Comparison of ENCODE assay signal across 25 mouse cellular contexts in the genomic region with DNA sequence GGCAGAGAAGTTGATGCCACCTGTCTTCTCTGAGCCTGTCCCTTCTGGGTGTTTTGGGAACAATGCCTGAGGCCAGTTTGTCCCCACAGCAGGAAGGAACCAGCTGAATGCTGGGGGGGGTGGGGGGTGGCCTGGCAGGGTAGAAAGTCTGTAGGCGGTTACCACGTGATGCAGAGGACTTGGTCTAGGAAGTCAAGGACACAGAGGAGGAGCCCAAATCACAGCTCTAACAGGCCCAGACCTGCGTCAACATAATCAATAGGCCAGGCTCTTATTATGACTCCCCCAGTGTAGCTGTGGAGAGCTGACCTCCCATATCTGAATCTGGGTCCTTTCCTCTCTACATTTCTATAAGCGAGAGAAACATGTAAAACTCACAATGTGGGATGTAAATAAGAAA.
DNase-seq lines count a peak whose midpoint lies in the region; ATAC-seq and TF ChIP-seq lines count a peak whose summit lies in the region.
"Had no signal": no experiment of that assay in that cellular context is flagged by ENCODE, and none has a peak within 500 bp of the region (broad histone marks: within the 10 kb centered on the region; RNA-seq: fewer than 3 reads in every experiment).

No protein-coding gene starts in this region.

- DNase-seq in liver, embryonic 11.5 days (ENCODE audit: low spot score) = no peak
- no peak for DNase-seq in neural tube, embryonic 10.5 days (ENCODE audit: extremely low spot score, low spot score)
- DNase-seq in adrenal gland, postnatal 4 days (ENCODE audit: low spot score in 2 of 2) = no peak
- DNase-seq: adrenal gland, adult 2 months; adrenal gland, postnatal 14 days; cerebellum, adult 11-12 months; cerebellum, adult 8-10 months; cerebellum, postnatal 10 days; cerebellum, postnatal 36 days; gastrocnemius, postnatal 10 days; gastrocnemius, postnatal 36 days; heart, adult 18-20 months had no signal

- no peak for TF ChIP-seq POLR2A in ES-Bruce4 (IDR thresholded peaks at IDR 0.05; ENCODE audit: insufficient read depth, low read length)

- no peaks in the 10 kb centered on the region for H3K27me3 ChIP-seq in liver, embryonic 16.5 days (ENCODE audit: control insufficient read depth, insufficient read depth, low read depth, low read length)
- no peaks in the 10 kb centered on the region for H3K27me3 ChIP-seq in liver, embryonic 11.5 days (replicated peaks; ENCODE audit: control insufficient read depth, insufficient read depth, low read length)
- H3K27me3 ChIP-seq in ES-Bruce4 (ENCODE audit: control insufficient read depth, insufficient read depth, low read length, poor library complexity, severe bottlenecking) = no peaks in the 10 kb centered on the region
- H3K27me3 ChIP-seq: forebrain, embryonic 13.5 days; hindbrain, embryonic 13.5 days; intestine, embryonic 15.5 days; Patski had no signal

- H3K9ac ChIP-seq in liver, embryonic 16.5 days (ENCODE audit: low read depth, low read length) = no peak overlapping the region
- H3K9ac ChIP-seq in liver, embryonic 11.5 days (ENCODE audit: low read depth, low read length) = no peak overlapping the region
- no peak overlapping the region for H3K9ac ChIP-seq in ES-Bruce4 (ENCODE audit: low read depth, poor library complexity, severe bottlenecking)
- H3K9ac ChIP-seq: forebrain, embryonic 13.5 days; hindbrain, embryonic 13.5 days; intestine, embryonic 15.5 days had no signal

- no peaks in the 10 kb centered on the region for H3K9me3 ChIP-seq in liver, embryonic 16.5 days (replicated peaks; ENCODE audit: control insufficient read depth, low read length)
- no peaks in the 10 kb centered on the region for H3K9me3 ChIP-seq in liver, embryonic 11.5 days (ENCODE audit: control insufficient read depth, low read length)
- no peaks in the 10 kb centered on the region for H3K9me3 ChIP-seq in ES-Bruce4 (replicated peaks; ENCODE audit: control insufficient read depth, insufficient read depth, low read length, poor library complexity, severe bottlenecking)
- H3K9me3 ChIP-seq: forebrain, embryonic 10.5 days; forebrain, embryonic 13.5 days; hindbrain, embryonic 13.5 days; intestine, embryonic 15.5 days had no signal

- peak; percentile 54 for ATAC-seq in liver, embryonic 16.5 days (ENCODE audit: low read depth)
- no peak for ATAC-seq in liver, embryonic 11.5 days (replicated peaks; ENCODE audit: low FRiP score)
- ATAC-seq in common myeloid progenitor, adult 5-6 weeks (replicated peaks; ENCODE audit: low read depth, poor library complexity, severe bottlenecking) = 0 out of 2 replicates have a peak, but pooled peaks have one; percentile 45
- ATAC-seq: forebrain, embryonic 13.5 days; forebrain, embryonic 16.5 days; hindbrain, embryonic 16.5 days; intestine, embryonic 15.5 days; Patski had no signal

- TF ChIP-seq EP300 in ES-Bruce4 (IDR thresholded peaks at IDR 0.05; ENCODE audit: insufficient read depth, low read depth, low read length) = 0 out of 2 replicates have a peak, but pooled peaks have one; percentile 40

- H3K4me1 ChIP-seq in liver, embryonic 16.5 days (ENCODE audit: control insufficient read depth, low read depth, low read length) = no peaks in the 10 kb centered on the region
- H3K4me1 ChIP-seq in liver, embryonic 11.5 days (replicated peaks; ENCODE audit: control insufficient read depth, insufficient read depth, low read length) = no peaks in the 10 kb centered on the region
- H3K4me1 ChIP-seq in ES-Bruce4 (ENCODE audit: control insufficient read depth, insufficient read depth, low read length) = peaks cover 3% of the 10 kb centered on the region
- H3K4me1 ChIP-seq: forebrain, embryonic 13.5 days; hindbrain, embryonic 13.5 days; intestine, embryonic 15.5 days had no signal

- WGBS in liver, embryonic 16.5 days (ENCODE audit: insufficient replicate concordance) = 51% methylated on average over 4 of the region's 4 CpGs
- WGBS in liver, embryonic 11.5 days = 69% methylated on average over 4 of the region's 4 CpGs

- TF ChIP-seq CTCF in ES-Bruce4 (IDR thresholded peaks at IDR 0.05; ENCODE audit: low read depth, low read length) = no peak

- H3K4me2 ChIP-seq in liver, embryonic 16.5 days (ENCODE audit: low read depth, low read length) = no peak overlapping the region
- no peak overlapping the region for H3K4me2 ChIP-seq in liver, embryonic 11.5 days
- H3K4me2 ChIP-seq: forebrain, embryonic 13.5 days; heart, embryonic 11.5 days; hindbrain, embryonic 13.5 days; intestine, embryonic 15.5 days had no signal

- H3K36me3 ChIP-seq in liver, embryonic 16.5 days (ENCODE audit: control insufficient read depth, insufficient read depth) = no peaks in the 10 kb centered on the region
- no peaks in the 10 kb centered on the region for H3K36me3 ChIP-seq in liver, embryonic 11.5 days (ENCODE audit: control insufficient read depth, insufficient read depth, low read length)
- H3K36me3 ChIP-seq in ES-Bruce4 (ENCODE audit: control insufficient read depth, insufficient read depth, low read length, poor library complexity, severe bottlenecking) = no peaks in the 10 kb centered on the region
- H3K36me3 ChIP-seq: forebrain, embryonic 10.5 days; G1E; hindbrain, embryonic 10.5 days; hindbrain, embryonic 13.5 days; intestine, embryonic 15.5 days had no signal

- no peak overlapping the region for H3K27ac ChIP-seq in liver, embryonic 16.5 days (ENCODE audit: low read length)
- H3K27ac ChIP-seq in liver, embryonic 11.5 days (ENCODE audit: low read depth, low read length) = no peak overlapping the region
- no peak overlapping the region for H3K27ac ChIP-seq in ES-Bruce4 (ENCODE audit: insufficient read depth, low read length)
- H3K27ac ChIP-seq: forebrain, embryonic 10.5 days; forebrain, embryonic 13.5 days; hindbrain, embryonic 10.5 days; hindbrain, embryonic 13.5 days; intestine, embryonic 15.5 days had no signal

- no peak overlapping the region for H3K4me3 ChIP-seq in liver, embryonic 16.5 days (ENCODE audit: low read depth, low read length)
- H3K4me3 ChIP-seq in liver, embryonic 11.5 days (ENCODE audit: low read depth, low read length) = no peak overlapping the region
- no peak overlapping the region for H3K4me3 ChIP-seq in ES-Bruce4 (ENCODE audit: low read depth, low read length)
- H3K4me3 ChIP-seq: forebrain, embryonic 10.5 days; forebrain, embryonic 13.5 days; hindbrain, embryonic 10.5 days; hindbrain, embryonic 13.5 days; intestine, embryonic 15.5 days had no signal
